In the genomic region with DNA sequence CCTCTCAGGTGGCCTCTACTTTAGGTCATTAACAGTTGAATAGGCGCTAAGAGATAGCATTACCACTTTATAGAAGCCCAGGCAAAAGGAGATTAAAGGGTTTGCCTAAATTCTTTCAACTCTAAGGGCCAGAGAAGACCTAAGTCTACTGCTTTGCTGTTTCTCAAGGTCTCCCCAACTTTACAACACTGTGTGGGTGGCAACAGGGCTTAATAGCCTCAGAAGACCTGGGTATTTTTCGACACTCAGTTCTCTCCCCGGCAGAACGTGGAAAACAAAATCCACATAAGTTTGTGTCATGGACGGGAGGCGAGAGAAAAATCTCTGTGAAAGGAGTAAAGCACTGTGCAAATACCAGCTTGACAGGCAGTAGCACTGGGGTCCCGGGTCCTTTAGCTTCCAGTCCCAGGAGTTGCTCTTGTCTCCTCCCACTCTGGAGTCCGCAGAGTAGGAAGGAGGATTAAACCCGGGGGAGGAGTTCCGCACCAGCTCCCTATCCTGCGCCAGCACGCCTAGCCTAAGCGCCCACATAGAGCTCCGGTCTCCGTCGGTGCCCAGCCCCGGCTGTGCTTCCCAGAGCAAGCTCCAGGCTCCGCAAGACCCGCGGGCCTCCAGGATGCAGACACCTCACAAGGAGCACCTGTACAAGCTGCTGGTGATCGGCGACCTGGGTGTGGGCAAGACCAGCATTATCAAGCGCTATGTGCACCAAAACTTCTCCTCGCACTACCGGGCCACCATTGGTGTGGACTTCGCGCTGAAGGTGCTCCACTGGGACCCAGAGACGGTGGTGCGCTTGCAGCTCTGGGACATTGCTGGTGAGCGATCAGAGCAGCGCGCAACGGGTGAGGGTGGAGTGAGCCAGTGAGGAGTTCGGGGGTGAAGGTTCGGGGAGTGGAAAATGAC, we compare ENCODE assay signal across 8 mouse cellular contexts. TPM values are rescaled to one million over a fixed set of nuclear protein-coding genes. Genes with fewer than 3 reads are reported as not detected.
DNase-seq lines count a peak whose midpoint lies in the region; ATAC-seq and TF ChIP-seq lines count a peak whose summit lies in the region.

A gene (plus strand): TSS at position 488 of the 906 bp plus-strand sequence.

- H3K9me3 ChIP-seq in intestine, embryonic 14.5 days (ENCODE audit: control insufficient read depth, low read length), result no peaks in the 10 kb centered on the region
- no peaks in the 10 kb centered on the region for H3K9me3 ChIP-seq in megakaryocyte, embryonic 14.5 days

- in situ Hi-C loops in Patski (cut with MboI; ENCODE audit: low pct_unique_long_range_greater_than_20kb), result no loop called here

- POLR2A ChIA-PET in Patski (lab: Charles Lee), result no interaction called here

- no peak for TF ChIP-seq CTCF in Patski (IDR thresholded peaks at IDR 0.05)

- H3K36me3 ChIP-seq in intestine, embryonic 14.5 days (ENCODE audit: control insufficient read depth, insufficient read depth, low read length), result no peaks in the 10 kb centered on the region
- peaks cover 13% of the 10 kb centered on the region for H3K36me3 ChIP-seq in megakaryocyte, embryonic 14.5 days (replicated peaks; ENCODE audit: low read length)

- no peak within 1 kb of the TSS for H3K27ac ChIP-seq in intestine, embryonic 14.5 days (ENCODE audit: low read depth)

- H3K9ac ChIP-seq in intestine, embryonic 14.5 days (ENCODE audit: low read length), result peak within 1 kb of the TSS; percentile 44

- H3K27me3 ChIP-seq in Patski, result no peaks in the 10 kb centered on the region
- 0 out of 2 replicates have a peak, but pooled peaks cover 2% of the 10 kb centered on the region for H3K27me3 ChIP-seq in intestine, embryonic 14.5 days (replicated peaks; ENCODE audit: control insufficient read depth, insufficient read depth, low read length)
- no peaks in the 10 kb centered on the region for H3K27me3 ChIP-seq in megakaryocyte, embryonic 14.5 days (replicated peaks)

- peak within 1 kb of the TSS; percentile 52 for H3K4me3 ChIP-seq in intestine, embryonic 14.5 days (ENCODE audit: low read depth, low read length)
- H3K4me3 ChIP-seq in megakaryocyte, embryonic 14.5 days (replicated peaks), result peak within 1 kb of the TSS; percentile 99

- DNase-seq in Patski (ENCODE audit: low read depth, low spot score), result no peak
- DNase-seq in embryo, embryonic 10 days (ENCODE audit: low spot score), result peak; percentile 74
- peak; percentile 54 for DNase-seq in gastrocnemius, postnatal 14 days
- DNase-seq in intestine, embryonic 14.5 days (ENCODE audit: low spot score), result peak; percentile 87
- peak; percentile 13 to 17 for DNase-seq in left cerebral cortex, postnatal 25 days (ENCODE audit: low spot score in 2 of 2)
- DNase-seq in right cerebral cortex, postnatal 14 days, result peak; percentile 9
- no peak for DNase-seq in B cell, adult 2 months

- 2% methylated on average over 35 of the region's 35 CpGs for WGBS in intestine, embryonic 14.5 days

- H3K4me2 ChIP-seq in intestine, embryonic 14.5 days (ENCODE audit: low read length), result peak within 1 kb of the TSS; percentile 91

- ATAC-seq in Patski, result peak; percentile 86
- peak; percentile 99 for ATAC-seq in intestine, embryonic 14.5 days (replicated peaks; ENCODE audit: low FRiP score, low TSS enrichment, low read depth)

- H3K4me1 ChIP-seq in intestine, embryonic 14.5 days (replicated peaks; ENCODE audit: control insufficient read depth, insufficient read depth, low read length), result no peaks in the 10 kb centered on the region; the same call in 1 of the 2 replicates
- H3K4me1 ChIP-seq in megakaryocyte, embryonic 14.5 days, result peaks cover 77% of the 10 kb centered on the region

- intact Hi-C loops in gastrocnemius, postnatal 14 days (cut with DNase I; ENCODE audit: low total_unique reads), result no loop called here
- intact Hi-C loops in left cerebral cortex, postnatal 25 days (cut with DNase I), result no loop called here

- CTCF ChIA-PET in Patski (lab: Charles Lee), result no interaction called here

RNA-seq across cellular contexts. Expression of the gene that starts here (rescaled TPM):
- polyA plus RNA-seq in Patski (2021), result 4.0 TPM
- under 1 TPM; 0.18 to 0.90 TPM for total RNA-seq in gastrocnemius, postnatal 14 days (2021)
- 3.7 and 5.4 TPM in 2 replicates for polyA plus RNA-seq in intestine, embryonic 14.5 days (2014; fragmentation: Nextera tagmentation; extraction: Ambion mirVana)
- total RNA-seq in left cerebral cortex, postnatal 25 days (2021), result under 1 TPM; 0.55 to 0.69 TPM
- 38.9 and 110 TPM in 2 replicates for polyA plus RNA-seq in megakaryocyte, embryonic 14.5 days (2012; ENCODE audit: insufficient read depth, low replicate concordance)

Comparison
In these comparisons a context has a peak if more than half of its experiments do, and no peak if none do; other contexts are left out.
1. Peak in DNase-seq in gastrocnemius, postnatal 14 days; RNA of the gene not detected or under 1 TPM.
2. Peak in DNase-seq in left cerebral cortex, postnatal 25 days; RNA of the gene not detected or under 1 TPM.
3. DNase-seq: peak in embryo, embryonic 10 days (single experiment), intestine, embryonic 14.5 days (single experiment) and right cerebral cortex, postnatal 14 days (single experiment); none in Patski (single experiment) and B cell, adult 2 months (0 of 2).